Mouse (Mus musculus) C2C12 (cell line): ENCODE measurements around the gene Samd14.

Experiments used
- CTCF ChIP-seq: IDR thresholded peaks from one replicate; pipeline ENCODE4 v1.5.1; 2011; ENCODE audit not compliant: control insufficient read depth, insufficient read depth, insufficient read length
- USF1 ChIP-seq: IDR thresholded peaks from one replicate; pipeline ENCODE4 v1.6.1; 2011; ENCODE audit warnings: low read depth, mild to moderate bottlenecking, control low read depth, moderate library complexity

- TF ChIP-seq CTCF (no peak), USF1 (no peak)
Measured at GRCm38 (mm10) chr11:95075197-95076040, 65.7 kb downstream of the Samd14 start.
